Mouse (Mus musculus) C2C12 (cell line): ENCODE results near the gene Scfd2.

Source experiments
- CTCF ChIP-seq: IDR thresholded peaks from one replicate; pipeline ENCODE4 v1.5.1; 2011; ENCODE audit not compliant: control insufficient read depth, insufficient read depth, insufficient read length
- MAX ChIP-seq: IDR thresholded peaks from one replicate; pipeline ENCODE4 v1.6.1; 2011; ENCODE audit warnings: mild to moderate bottlenecking, control low read depth

DNA sequence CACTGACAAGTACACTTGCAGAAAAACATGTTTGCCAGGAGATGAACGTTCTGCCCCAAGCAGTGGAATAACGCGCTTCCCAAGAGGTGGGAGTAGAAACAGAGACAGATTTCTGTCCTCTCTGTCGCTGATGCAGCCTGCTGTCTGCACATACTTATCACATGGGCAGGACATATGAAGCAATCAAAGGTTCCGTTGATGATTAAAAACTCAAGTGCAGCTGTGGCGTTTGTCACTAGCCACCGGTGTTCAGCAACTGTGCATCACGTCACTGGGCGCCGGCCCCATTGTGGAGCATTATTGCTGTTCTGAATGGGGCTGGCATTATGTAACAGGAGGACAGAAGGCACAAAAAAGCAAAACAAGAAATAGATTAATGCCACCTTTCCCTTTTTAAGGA is 348.4 kb downstream of the Scfd2 start:
- TF ChIP-seq MAX = no peak
- TF ChIP-seq CTCF = no peak
